Mouse (Mus musculus): ENCODE data around the gene Arhgap32.

DNA sequence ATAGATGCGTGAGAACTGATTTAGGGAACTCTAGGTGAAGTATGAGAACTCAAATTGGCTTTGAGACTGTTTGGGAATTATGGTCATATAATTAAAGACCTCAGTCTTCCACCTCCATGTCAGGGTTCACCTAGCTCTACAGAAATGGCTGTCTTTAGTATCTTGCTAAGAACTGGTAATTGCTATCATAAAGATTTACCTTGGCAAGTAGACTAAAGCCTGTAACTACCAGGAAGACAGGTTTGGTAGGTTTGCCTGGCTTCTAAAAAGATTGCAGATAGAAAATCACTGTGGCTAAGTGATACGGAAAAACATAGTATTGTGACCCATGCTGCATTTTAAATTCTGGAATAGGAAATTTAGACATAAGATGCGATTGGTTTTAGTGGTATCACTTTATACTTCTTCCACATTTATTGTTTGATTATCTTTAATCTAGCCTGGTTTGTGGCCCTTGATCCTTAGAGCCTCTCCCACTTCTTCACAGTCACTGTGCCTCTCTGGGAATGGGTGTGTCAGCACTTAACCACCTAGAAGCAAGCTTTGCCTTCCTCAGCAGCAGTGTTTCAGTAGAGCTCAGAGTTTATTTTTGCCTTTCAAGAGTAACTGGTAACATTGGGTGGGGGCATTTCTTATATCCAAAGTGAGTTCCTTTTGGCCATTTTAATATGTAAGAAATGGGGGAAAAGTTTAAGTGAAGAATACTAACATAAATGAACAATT lies 119.0 kb downstream of the Arhgap32 start:
- TF ChIP-seq POLR2A (IDR thresholded peaks at IDR 0.05; ENCODE audit: low read depth, low read length): no peak
- TF ChIP-seq CTCF (IDR thresholded peaks at IDR 0.05; ENCODE audit: extremely low read depth, insufficient read depth, insufficient read length, insufficient replicate concordance): no peak
